Mouse (Mus musculus) G1E (cell line): ENCODE data around the gene Dse. TPM values are rescaled to one million over a fixed set of nuclear protein-coding genes. Genes with fewer than 3 reads are reported as not detected.

ENCODE experiments used
- ATAC-seq: 2 replicates; pipeline ENCODE4 v1.8.0; 2016; ENCODE audit warnings: mild to moderate bottlenecking; ENCODE audit not compliant: insufficient number of reproducible peaks, poor library complexity, low FRiP score, severe bottlenecking; ENCODE audit errors: extremely low read depth
- DNase-seq: peaks from one replicate; pipeline ENCODE4 v3.0.0; 2012; ENCODE audit warnings: low spot score
- H3K27me3 ChIP-seq: 2 replicates; pipeline ENCODE4 v1.6.1; 2012; ENCODE audit warnings: mild to moderate bottlenecking, low read length, inconsistent platforms; ENCODE audit not compliant: insufficient read depth
- H3K36me3 ChIP-seq: replicated peaks from 2 replicates; pipeline ENCODE3; 2012; ENCODE audit warnings: mild to moderate bottlenecking, inconsistent platforms
- H3K4me1 ChIP-seq: 2 replicates; pipeline ENCODE4 v1.6.1; 2012; ENCODE audit warnings: low read depth, low read length, inconsistent platforms, mixed read lengths; ENCODE audit not compliant: insufficient read depth
- H3K4me3 ChIP-seq: 2 replicates; pipeline ENCODE4 v1.5.1; 2012; ENCODE audit warnings: low read depth, mild to moderate bottlenecking, inconsistent platforms, low read length, moderate library complexity, mixed read lengths
- H3K9me3 ChIP-seq: replicated peaks from 2 replicates; pipeline ENCODE4 v1.6.1; 2012; ENCODE audit warnings: inconsistent platforms
- CTCF ChIP-seq: IDR thresholded peaks from 2 replicates; pipeline ENCODE4 v1.5.1; 2012; ENCODE audit warnings: low read depth, low read length, inconsistent platforms, mixed read lengths
- GATA1 ChIP-seq: IDR thresholded peaks from 2 replicates; pipeline ENCODE4 v1.6.1; 2012; ENCODE audit warnings: borderline replicate concordance, low read length, inconsistent platforms, mixed read lengths
- GATA2 ChIP-seq: IDR thresholded peaks from 2 replicates; pipeline ENCODE4 v1.6.1; 2012; ENCODE audit warnings: low read depth, low read length, inconsistent platforms, borderline replicate concordance
- POLR2AphosphoS5 ChIP-seq: IDR thresholded peaks from 2 replicates; pipeline ENCODE4 v1.6.1; 2012; ENCODE audit warnings: low read depth, low read length, inconsistent platforms; ENCODE audit not compliant: insufficient replicate concordance
- TAL1 ChIP-seq: conservative IDR thresholded peaks from 2 replicates; pipeline ENCODE4 v1.6.1; 2012; ENCODE audit warnings: low read depth, low read length, inconsistent platforms, mixed read lengths
- polyA plus RNA-seq: library from polyadenylated mRNA; stranded (reverse); fragments of >175 nt; gene quantifications from 2 replicates; pipeline ENCODE4 v1.2.3, GENCODE M21; 2012
- total RNA-seq, 2 experiments: library from RNA; stranded (forward) in 1 of 2; stranded (reverse) in 1 of 2; fragments of 200-1000 nt in 1 of 2; fragments of >200 nt in 1 of 2; fragmentation: Nextera tagmentation in 1 of 2; gene quantifications; 2 replicates each; pipeline ENCODE4 v1.2.3; 2014 to 2017

Dse gene
- total and polyA plus RNA-seq, 3 experiments: under 0.01 TPM; not detected in 2

GRCm38 (mm10) chr10:34206783-34207502 is 572 bp downstream of the Dse start:
- no peak for DNase-seq
- Histone ChIP-seq H3K27me3 (peaks cover 11% of the 10 kb centered on the region; the same call in 1 of the 2 replicates), H3K4me3 (0 out of 2 replicates have a peak overlapping the region, but pooled peaks have one; percentile 3), H3K9me3 (no peaks in the 10 kb centered on the region), H3K4me1 (no peaks in the 10 kb centered on the region), H3K36me3 (no peaks in the 10 kb centered on the region)
- ATAC-seq: no peak
- TF ChIP-seq CTCF (no peak), GATA2 (no peak)

DNA sequence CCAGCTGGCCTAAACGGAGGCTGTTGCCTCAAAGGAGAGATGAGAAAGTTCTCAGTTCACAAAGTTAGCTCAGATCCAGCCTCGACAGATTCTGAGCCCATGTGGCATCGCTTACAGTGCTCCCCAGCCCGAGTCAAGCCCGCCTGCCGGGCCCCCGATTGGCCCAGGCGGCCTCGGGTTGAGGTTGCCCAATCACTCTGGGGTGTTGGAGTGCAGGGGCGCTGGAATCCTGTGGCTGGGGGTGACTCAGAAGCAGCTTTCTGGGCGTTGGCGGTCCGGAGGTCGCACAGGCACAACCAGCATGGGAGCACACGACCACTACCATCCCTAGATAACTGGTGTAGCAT is 1.1 kb downstream of the Dse start:
- Histone ChIP-seq H3K27me3 (peaks cover 11% of the 10 kb centered on the region; the same call in 1 of the 2 replicates), H3K9me3 (no peaks in the 10 kb centered on the region), H3K4me1 (no peaks in the 10 kb centered on the region), H3K4me3 (no peak overlapping the region), H3K36me3 (no peaks in the 10 kb centered on the region)
- DNase-seq (no peak), ATAC-seq (no peak)
- TF ChIP-seq GATA1: no peak
- no peak for TF ChIP-seq POLR2AphosphoS5
- no peak for TF ChIP-seq GATA2
- no peak for TF ChIP-seq TAL1
- no peak for TF ChIP-seq CTCF

GRCm38 (mm10) chr10:34205825-34206224 is 1.7 kb downstream of the Dse start:
- no peak for TF ChIP-seq GATA1
- TF ChIP-seq POLR2AphosphoS5: no peak
- no peak for TF ChIP-seq TAL1
- TF ChIP-seq CTCF: no peak
- no peak for TF ChIP-seq GATA2
- Histone ChIP-seq H3K9me3 (no peaks in the 10 kb centered on the region), H3K4me1 (no peaks in the 10 kb centered on the region), H3K4me3 (no peak overlapping the region), H3K27me3 (peaks cover 11% of the 10 kb centered on the region; the same call in 1 of the 2 replicates), H3K36me3 (no peaks in the 10 kb centered on the region)
- ATAC-seq (no peak), DNase-seq (no peak)

DNA sequence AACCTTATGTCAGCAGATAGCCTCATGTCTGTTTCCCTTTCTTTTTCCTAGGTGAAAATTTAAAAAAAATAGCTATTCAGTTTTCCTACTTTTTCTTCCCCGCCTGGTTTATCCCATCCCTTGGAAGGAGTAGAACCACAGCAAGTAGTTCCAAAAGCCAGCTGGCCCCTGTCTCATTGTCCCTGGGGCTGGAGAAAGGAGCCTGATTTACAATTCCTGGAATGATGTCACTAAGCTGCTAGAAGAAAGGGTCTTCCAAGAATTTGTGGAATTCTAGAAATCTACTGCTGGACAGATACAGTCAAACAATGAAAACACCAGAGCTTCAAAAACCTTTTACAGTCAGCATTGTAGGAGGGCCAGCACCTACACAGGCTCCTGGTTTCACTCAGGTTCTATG is 6.8 kb downstream of the Dse start:
- H3K4me1 ChIP-seq: no peaks in the 10 kb centered on the region
- no peak for DNase-seq
- TF ChIP-seq POLR2AphosphoS5: no peak
- no peak for TF ChIP-seq CTCF
- no peak for TF ChIP-seq TAL1
- no peak for TF ChIP-seq GATA2
- TF ChIP-seq GATA1: no peak
- no peak for ATAC-seq
- no peaks in the 10 kb centered on the region for H3K36me3 ChIP-seq
- no peaks in the 10 kb centered on the region for H3K9me3 ChIP-seq
- H3K4me3 ChIP-seq: no peak overlapping the region
- H3K27me3 ChIP-seq: no peaks in the 10 kb centered on the region

DNA sequence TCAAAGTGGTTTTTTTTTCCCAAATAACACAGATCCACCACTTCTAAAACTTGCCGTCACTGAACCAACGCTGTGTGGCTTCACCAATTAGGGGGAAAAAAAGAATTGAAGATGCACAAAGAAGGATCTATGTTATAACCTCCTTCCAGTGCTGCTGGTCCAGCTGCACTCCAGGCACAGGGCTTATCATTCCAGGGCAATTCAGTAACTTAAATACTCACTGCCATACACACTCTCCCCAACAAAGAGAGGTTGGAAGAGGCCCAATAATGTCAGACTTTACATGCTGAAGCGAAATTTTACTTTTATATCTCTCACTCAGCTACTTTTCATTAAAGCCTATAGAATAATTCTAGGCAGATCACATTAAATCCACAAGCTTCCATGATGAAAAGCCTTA is 8.9 kb downstream of the Dse start:
- H3K9me3 ChIP-seq: no peaks in the 10 kb centered on the region

DNA sequence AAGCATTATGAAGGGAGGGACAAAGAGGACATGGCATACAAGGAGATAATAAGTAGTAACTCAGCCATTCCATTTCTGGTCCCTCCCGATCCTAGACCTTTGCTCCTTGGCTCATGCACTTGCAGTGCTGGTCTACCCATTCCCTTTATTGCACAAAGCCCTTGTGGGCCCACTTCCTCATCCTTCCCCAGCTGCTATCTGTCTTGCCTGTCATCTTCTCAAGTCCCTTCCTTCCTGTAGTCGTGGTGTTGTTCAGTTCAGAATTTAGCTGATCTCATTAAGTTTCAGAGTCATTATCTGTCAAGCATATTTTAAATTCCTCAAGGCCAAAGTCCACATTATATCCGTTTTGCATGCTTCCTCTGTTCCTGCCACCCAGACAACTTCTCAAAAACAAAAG is 9.5 kb downstream of the Dse start:
- Histone ChIP-seq H3K4me3 (no peak overlapping the region), H3K4me1 (no peaks in the 10 kb centered on the region), H3K9me3 (no peaks in the 10 kb centered on the region), H3K27me3 (no peaks in the 10 kb centered on the region), H3K36me3 (no peaks in the 10 kb centered on the region)
- DNase-seq (no peak), ATAC-seq (no peak)
- TF ChIP-seq GATA1 (no peak), CTCF (no peak), TAL1 (no peak), GATA2 (no peak), POLR2AphosphoS5 (no peak)

More for the DNA sequence above, 8.9 kb downstream of the Dse start:
- H3K36me3 ChIP-seq: no peaks in the 10 kb centered on the region
- ATAC-seq (no peak), DNase-seq (no peak)
- H3K4me1 ChIP-seq: no peaks in the 10 kb centered on the region
- H3K4me3 ChIP-seq: no peak overlapping the region
- no peaks in the 10 kb centered on the region for H3K27me3 ChIP-seq
- TF ChIP-seq GATA2: no peak
- TF ChIP-seq CTCF: no peak
- no peak for TF ChIP-seq GATA1
- TF ChIP-seq TAL1: no peak
- no peak for TF ChIP-seq POLR2AphosphoS5

DNA sequence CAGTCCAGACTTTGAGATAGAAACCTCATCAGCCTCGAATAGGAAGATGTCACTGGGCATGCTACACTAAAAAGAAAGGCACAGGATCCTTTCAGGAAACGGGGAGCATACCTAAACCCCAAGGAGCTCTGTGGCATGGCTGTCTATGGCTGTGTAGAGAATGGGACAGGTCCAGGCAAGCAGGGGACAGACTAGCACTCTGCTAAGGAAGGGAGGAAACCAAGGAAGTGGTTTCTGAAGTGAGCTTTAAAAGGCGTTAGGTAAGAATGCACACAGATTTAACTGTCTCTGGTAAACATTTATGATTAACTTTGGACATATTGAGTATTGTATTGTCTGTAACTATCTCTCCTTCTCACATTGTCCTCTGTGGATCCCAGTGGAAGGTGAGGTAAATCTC is 10.2 kb downstream of the Dse start:
- no peaks in the 10 kb centered on the region for H3K9me3 ChIP-seq
- DNase-seq: no peak
- no peaks in the 10 kb centered on the region for H3K36me3 ChIP-seq
- no peak for ATAC-seq
- TF ChIP-seq GATA2: no peak
- no peak for TF ChIP-seq POLR2AphosphoS5
- TF ChIP-seq GATA1: no peak
- no peak for TF ChIP-seq CTCF
- TF ChIP-seq TAL1: no peak
- H3K4me1 ChIP-seq: no peaks in the 10 kb centered on the region
- no peaks in the 10 kb centered on the region for H3K27me3 ChIP-seq
- H3K4me3 ChIP-seq: no peak overlapping the region
